Mouse (Mus musculus) myocyte (in vitro differentiated cells): ENCODE results near the gene Plpp1. TPM values are rescaled to one million over a fixed set of nuclear protein-coding genes. Genes with fewer than 3 reads are reported as not detected.
A peak's percentile ranks its signal among the peaks of the same experiment; 100 is the strongest.

Experiments
- H3K27me3 ChIP-seq: one replicate; pipeline ENCODE4 v1.6.1; 2011; ENCODE audit not compliant: control insufficient read depth, insufficient read depth, insufficient read length
- H3K36me3 ChIP-seq: one replicate; pipeline ENCODE4 v1.6.1; 2011; ENCODE audit not compliant: control insufficient read depth, insufficient read depth
- H3K4me2 ChIP-seq: one replicate; pipeline ENCODE4 v1.6.1; 2011; ENCODE audit warnings: low read depth, control low read depth
- H3K4me3 ChIP-seq: one replicate; pipeline ENCODE4 v1.5.1; 2011; ENCODE audit warnings: mild to moderate bottlenecking, control low read depth, moderate library complexity
- H3K79me2 ChIP-seq: one replicate; pipeline ENCODE4 v1.6.1; 2011; ENCODE audit not compliant: control insufficient read depth, insufficient read depth
- H3ac ChIP-seq: one replicate; pipeline ENCODE4 v1.6.1; 2011; ENCODE audit not compliant: control insufficient read depth, insufficient read length
- CEBPB ChIP-seq: IDR thresholded peaks from 2 replicates; pipeline ENCODE4 v1.6.1; 2011; ENCODE audit warnings: mild to moderate bottlenecking, moderate library complexity; ENCODE audit not compliant: poor library complexity, insufficient read depth, severe bottlenecking
- E2F4 ChIP-seq: IDR thresholded peaks from one replicate; pipeline ENCODE4 v1.6.1; 2011; ENCODE audit warnings: mild to moderate bottlenecking, control low read depth, moderate library complexity; ENCODE audit not compliant: insufficient read depth
- MAX ChIP-seq: IDR thresholded peaks from one replicate; pipeline ENCODE4 v1.6.1; 2011; ENCODE audit warnings: low read depth, mild to moderate bottlenecking, control low read depth
- MYOD1 ChIP-seq, 3 experiments: IDR thresholded peaks; one replicate each; pipeline ENCODE4 v1.6.1; 2011; ENCODE audit warnings: control low read depth in 2 of 3, low read depth in 2 of 3, mild to moderate bottlenecking in 2 of 3, moderate library complexity in 1 of 3; ENCODE audit not compliant: insufficient read length in 2 of 3, control insufficient read depth in 1 of 3
- MYOG ChIP-seq, 3 experiments: IDR thresholded peaks; one replicate each; pipeline ENCODE4 v1.6.1; 2011; ENCODE audit warnings: control low read depth in 2 of 3, low read depth in 2 of 3, mild to moderate bottlenecking in 2 of 3; ENCODE audit not compliant: insufficient read length in 2 of 3, control insufficient read depth in 1 of 3, insufficient read depth in 1 of 3
- POLR2A ChIP-seq: IDR thresholded peaks from one replicate; pipeline ENCODE4 v1.6.1; 2011; ENCODE audit warnings: low read depth, mild to moderate bottlenecking, control low read depth, moderate library complexity; ENCODE audit not compliant: insufficient read length
- POLR2AphosphoS2 ChIP-seq: IDR thresholded peaks from one replicate; pipeline ENCODE4 v1.6.1; 2011; ENCODE audit warnings: low read depth, control low read depth; ENCODE audit not compliant: insufficient read length
- REST ChIP-seq: IDR thresholded peaks from one replicate; pipeline ENCODE4 v1.6.1; 2011; ENCODE audit warnings: mild to moderate bottlenecking, control low read depth, moderate library complexity; ENCODE audit not compliant: insufficient read depth, insufficient read length
- SRF ChIP-seq: IDR thresholded peaks from one replicate; pipeline ENCODE4 v1.6.1; 2011; ENCODE audit warnings: low read depth; ENCODE audit not compliant: control insufficient read depth, insufficient read length
- TCF12 ChIP-seq: IDR thresholded peaks from one replicate; pipeline ENCODE4 v1.6.1; 2011; ENCODE audit warnings: mild to moderate bottlenecking, control low read depth; ENCODE audit not compliant: poor library complexity, insufficient read depth, severe bottlenecking
- TCF3 ChIP-seq: IDR thresholded peaks from one replicate; pipeline ENCODE4 v1.6.1; 2011; ENCODE audit warnings: low read depth, control low read depth; ENCODE audit not compliant: insufficient read length
- USF1 ChIP-seq: IDR thresholded peaks from one replicate; pipeline ENCODE4 v1.6.1; 2011; ENCODE audit warnings: low read depth, mild to moderate bottlenecking, control low read depth, moderate library complexity
- polyA plus RNA-seq: library from polyadenylated mRNA; unstranded; fragments of >200 nt; fragmentation: generic; extraction: Trizol; gene quantifications from one replicate; pipeline ENCODE4 v1.2.1, GENCODE M21; 2012; ENCODE audit warnings: missing spikeins

The Plpp1 gene
- polyA plus RNA-seq, 1 experiment: 133 TPM

DNA sequence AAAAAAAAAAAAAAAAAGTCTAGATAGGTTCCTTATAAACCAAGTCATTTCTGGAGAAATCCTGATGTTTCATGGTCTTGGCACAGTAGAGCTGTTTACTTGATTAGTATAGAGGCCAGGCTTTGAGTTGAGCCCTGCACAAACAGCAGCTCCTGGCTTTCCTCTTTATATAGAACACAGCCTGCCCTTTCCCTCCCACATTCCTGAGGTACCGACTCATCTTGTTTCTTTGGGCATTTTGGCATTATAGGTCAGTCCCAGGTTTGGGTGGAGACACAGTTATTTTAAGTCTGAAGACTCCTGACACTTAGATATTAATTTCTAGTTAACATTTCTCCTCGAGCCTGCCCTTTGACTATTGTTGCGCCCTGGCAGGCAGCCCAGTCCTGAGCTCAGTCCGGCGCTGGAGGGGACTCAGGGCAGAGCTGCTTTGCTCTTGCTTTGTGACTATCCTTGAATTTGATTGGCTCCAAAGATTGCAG, 61.3 kb downstream of the Plpp1 start:
- Histone ChIP-seq H3K79me2 (no peaks in the 10 kb centered on the region), H3K36me3 (peaks cover 43% of the 10 kb centered on the region), H3K4me2 (peak overlapping the region; percentile 13), H3K27me3 (no peaks in the 10 kb centered on the region), H3ac (no peak overlapping the region), H3K4me3 (no peak overlapping the region)
- no peak for TF ChIP-seq E2F4

- H3K4me2 ChIP-seq: peak overlapping the region; percentile 13
- no peaks in the 10 kb centered on the region for H3K79me2 ChIP-seq
- TF ChIP-seq E2F4 (no peak), USF1 (no peak), MYOD1 (IDR thresholded peaks at IDR 0.05; ENCODE audit: control insufficient read depth in 1 of 3, insufficient read length in 2 of 3, low read depth in 2 of 3) (no peak), POLR2A (no peak), CEBPB (no peak), SRF (no peak), POLR2AphosphoS2 (no peak), TCF12 (no peak), MYOG (IDR thresholded peaks at IDR 0.05; ENCODE audit: control insufficient read depth in 1 of 3, insufficient read depth in 1 of 3, insufficient read length in 2 of 3, low read depth in 2 of 3) (no peak), REST (no peak), TCF3 (no peak), MAX (no peak)
These were observed 61.8 kb downstream of the Plpp1 start for GRCm38 (mm10) chr13:112862342-112862741.

DNA sequence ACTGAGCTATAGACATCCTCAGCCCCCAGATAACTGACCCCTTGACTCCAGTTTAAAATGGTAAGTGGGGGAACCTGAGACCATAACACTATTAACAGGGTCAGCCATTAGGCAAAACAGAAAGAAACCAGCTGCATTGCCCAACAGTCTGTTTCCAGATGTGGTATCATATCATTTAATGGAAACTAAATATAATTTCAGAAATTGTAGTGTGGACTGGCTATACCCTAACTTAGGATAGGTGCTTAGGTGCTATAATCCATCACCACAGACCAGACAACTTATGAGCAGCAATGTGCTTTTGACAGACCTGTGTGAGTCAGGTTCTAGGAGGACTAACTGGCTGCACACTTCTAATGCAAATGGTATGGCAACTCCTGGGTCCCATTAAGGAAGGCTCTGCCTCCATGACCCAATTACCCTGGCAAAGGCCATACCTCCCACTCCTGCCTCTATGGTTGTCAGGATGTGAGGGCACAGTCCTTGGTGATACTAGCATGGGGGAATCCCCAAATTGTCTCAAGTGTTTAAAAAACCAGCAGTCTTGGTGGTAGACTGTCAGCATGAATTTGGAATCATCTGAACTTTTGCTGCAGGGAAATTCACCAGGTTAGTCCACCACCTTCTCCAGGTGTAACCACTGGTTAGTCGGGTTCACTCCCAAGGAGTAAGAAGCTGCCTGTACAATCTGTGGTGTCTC, 62.5 kb downstream of the Plpp1 start:
- no peaks in the 10 kb centered on the region for H3K79me2 ChIP-seq
- no peaks in the 10 kb centered on the region for H3K27me3 ChIP-seq

More at GRCm38 (mm10) chr13:112862342-112862741, 61.8 kb downstream of the Plpp1 start:
- H3ac ChIP-seq: no peak overlapping the region
- no peak overlapping the region for H3K4me3 ChIP-seq
- H3K36me3 ChIP-seq: peaks cover 47% of the 10 kb centered on the region
- H3K27me3 ChIP-seq: no peaks in the 10 kb centered on the region

DNA sequence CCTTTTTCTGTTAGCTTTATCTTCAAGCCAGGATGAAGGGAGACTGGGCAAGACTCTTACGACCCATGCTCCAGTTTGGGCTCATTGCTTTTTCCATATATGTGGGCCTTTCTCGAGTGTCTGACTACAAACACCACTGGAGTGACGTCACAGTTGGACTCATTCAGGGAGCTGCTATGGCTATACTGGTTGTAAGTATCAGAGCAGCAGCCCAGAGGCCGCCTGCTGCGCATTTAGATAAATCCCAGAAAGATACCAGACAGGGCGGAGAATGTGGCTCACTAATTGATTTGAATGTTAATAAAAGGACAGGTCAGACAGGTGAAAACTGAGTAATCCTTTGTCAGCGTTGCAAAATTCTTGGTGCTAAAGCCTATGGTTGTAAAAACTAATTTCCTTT, 66.2 kb downstream of the Plpp1 start:
- Histone ChIP-seq H3K4me2 (no peak overlapping the region), H3K4me3 (no peak overlapping the region), H3K27me3 (no peaks in the 10 kb centered on the region), H3K79me2 (no peaks in the 10 kb centered on the region), H3K36me3 (peaks cover 60% of the 10 kb centered on the region), H3ac (no peak overlapping the region)
- TF ChIP-seq TCF12: no peak
- TF ChIP-seq TCF3: no peak
- TF ChIP-seq MAX: no peak
- no peak for TF ChIP-seq REST
- TF ChIP-seq E2F4: no peak
- TF ChIP-seq SRF: no peak
- no peak for TF ChIP-seq MYOG (IDR thresholded peaks at IDR 0.05; ENCODE audit: control insufficient read depth in 1 of 3, insufficient read depth in 1 of 3, insufficient read length in 2 of 3, low read depth in 2 of 3)
- TF ChIP-seq USF1: no peak
- no peak for TF ChIP-seq MYOD1 (IDR thresholded peaks at IDR 0.05; ENCODE audit: control insufficient read depth in 1 of 3, insufficient read length in 2 of 3, low read depth in 2 of 3)
- TF ChIP-seq POLR2A: no peak

More for the DNA sequence above, 62.5 kb downstream of the Plpp1 start:
- H3K4me2 ChIP-seq: no peak overlapping the region
- H3ac ChIP-seq: no peak overlapping the region
- TF ChIP-seq CEBPB (peak; percentile 86), POLR2A (no peak)
- no peak overlapping the region for H3K4me3 ChIP-seq
- H3K36me3 ChIP-seq: peaks cover 55% of the 10 kb centered on the region

DNA sequence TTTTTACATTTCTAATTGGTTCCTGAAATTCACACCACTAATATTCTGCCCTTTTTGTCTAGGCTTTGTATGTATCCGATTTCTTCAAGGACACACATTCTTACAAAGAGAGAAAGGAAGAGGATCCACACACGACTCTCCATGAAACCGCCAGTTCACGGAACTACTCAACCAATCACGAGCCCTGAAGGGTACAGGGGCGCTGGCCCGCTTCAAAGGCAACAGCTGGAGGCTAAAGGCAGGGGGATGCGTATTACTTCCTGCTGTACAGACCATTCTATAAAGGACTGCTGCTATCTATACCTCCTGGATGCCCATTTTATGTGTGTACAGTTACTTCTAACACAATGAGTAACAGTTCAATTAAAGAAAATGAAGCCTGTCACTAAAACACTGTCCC, 66.8 kb downstream of the Plpp1 start:
- no peak overlapping the region for H3K4me3 ChIP-seq
- TF ChIP-seq REST: no peak
- TF ChIP-seq SRF: no peak
- no peak for TF ChIP-seq TCF12
- TF ChIP-seq POLR2A: no peak
- TF ChIP-seq USF1: no peak
- no peak for TF ChIP-seq MAX
- TF ChIP-seq E2F4: no peak
- no peak for TF ChIP-seq CEBPB
- no peak for TF ChIP-seq MYOG (IDR thresholded peaks at IDR 0.05; ENCODE audit: control insufficient read depth in 1 of 3, insufficient read depth in 1 of 3, insufficient read length in 2 of 3, low read depth in 2 of 3)
- no peak for TF ChIP-seq POLR2AphosphoS2
- no peak for TF ChIP-seq MYOD1 (IDR thresholded peaks at IDR 0.05; ENCODE audit: control insufficient read depth in 1 of 3, insufficient read length in 2 of 3, low read depth in 2 of 3)
- no peak for TF ChIP-seq TCF3
- no peaks in the 10 kb centered on the region for H3K79me2 ChIP-seq
- H3K36me3 ChIP-seq: peaks cover 60% of the 10 kb centered on the region
- H3ac ChIP-seq: no peak overlapping the region
- no peak overlapping the region for H3K4me2 ChIP-seq
- no peaks in the 10 kb centered on the region for H3K27me3 ChIP-seq
